Mouse (Mus musculus) CD8-positive naive resting alpha-beta T cell, adult 2 months (primary cell): ENCODE results near the gene Clcnkb.

Experiments used
- DNase-seq, 2 experiments: peaks; one replicate each; pipeline ENCODE4 v3.0.0; 2022; ENCODE audit warnings: low read depth in 2 of 2, low spot score in 2 of 2

Gene Clcnkb

DNA sequence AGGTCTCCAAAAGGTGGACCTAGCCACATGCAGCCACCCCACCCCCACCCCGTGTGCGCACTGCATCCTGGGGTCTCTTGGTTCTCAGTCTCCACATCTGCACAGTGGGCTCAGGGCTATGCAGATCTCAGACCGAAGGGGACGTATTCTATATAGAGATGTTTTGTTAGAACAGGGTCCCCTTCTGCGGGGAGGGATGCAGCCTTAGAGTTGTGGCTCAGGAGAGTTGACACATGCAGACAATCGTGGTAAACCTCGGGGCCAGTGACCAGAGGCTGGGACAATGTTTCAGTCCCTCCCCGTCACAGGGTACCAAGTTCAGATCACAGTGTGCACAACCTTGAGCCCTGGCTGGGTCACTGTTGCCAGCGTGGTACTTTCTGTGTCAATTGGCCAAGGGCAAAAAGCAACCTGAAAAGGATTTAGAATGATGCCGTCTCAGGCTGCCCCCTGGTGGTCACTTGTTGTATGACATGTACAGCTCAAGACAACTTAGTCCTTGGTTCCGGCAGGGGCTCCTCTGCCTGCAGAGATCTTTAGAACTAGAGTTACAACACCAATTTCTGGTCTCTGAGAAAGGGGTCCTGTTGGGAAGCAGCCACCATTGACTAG is 52.8 kb downstream of the Clcnkb start:
- DNase-seq = peak; percentile 56 to 62

DNA sequence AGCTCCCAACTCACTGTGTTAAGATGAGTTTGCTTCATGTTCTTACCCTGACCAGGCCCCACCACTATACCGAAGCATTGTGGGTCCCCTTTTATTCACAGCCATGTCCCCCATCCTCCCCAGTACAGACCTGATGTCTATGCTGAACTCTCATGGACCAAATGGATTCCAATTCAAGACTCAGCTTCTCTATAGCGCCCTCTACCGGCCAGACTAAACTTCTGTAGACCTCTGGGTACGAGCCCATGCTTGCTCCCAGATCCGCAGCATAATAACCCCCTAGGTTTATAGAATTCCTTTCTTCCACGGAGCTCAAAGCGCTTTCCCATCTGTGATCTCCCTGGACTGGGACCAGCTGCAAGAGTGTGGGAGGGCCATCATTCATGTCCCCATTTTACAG is 55.0 kb downstream of the Clcnkb start:
- peak in 1 of 2 experiments; percentile 9 for DNase-seq

DNA sequence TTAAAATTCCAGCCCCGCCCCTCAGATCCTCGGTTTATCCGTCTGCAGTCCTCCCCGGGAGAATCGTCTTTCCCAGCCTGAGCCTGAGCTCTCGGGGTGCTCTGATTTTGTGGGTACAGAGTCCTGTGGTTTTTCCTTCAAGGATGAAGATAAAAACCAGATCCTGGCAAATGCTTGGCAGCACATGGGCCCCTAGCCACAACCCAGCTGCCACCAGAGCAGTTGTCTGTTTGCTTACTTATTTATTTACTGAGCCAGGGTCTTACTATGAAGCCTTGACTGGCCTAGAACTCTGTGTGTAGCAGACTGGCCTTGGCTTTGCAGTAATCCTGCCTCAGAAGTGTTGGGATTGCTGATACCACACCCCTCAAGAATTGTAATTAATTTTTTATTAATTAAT is 56.6 kb downstream of the Clcnkb start:
- DNase-seq = no peak

DNA sequence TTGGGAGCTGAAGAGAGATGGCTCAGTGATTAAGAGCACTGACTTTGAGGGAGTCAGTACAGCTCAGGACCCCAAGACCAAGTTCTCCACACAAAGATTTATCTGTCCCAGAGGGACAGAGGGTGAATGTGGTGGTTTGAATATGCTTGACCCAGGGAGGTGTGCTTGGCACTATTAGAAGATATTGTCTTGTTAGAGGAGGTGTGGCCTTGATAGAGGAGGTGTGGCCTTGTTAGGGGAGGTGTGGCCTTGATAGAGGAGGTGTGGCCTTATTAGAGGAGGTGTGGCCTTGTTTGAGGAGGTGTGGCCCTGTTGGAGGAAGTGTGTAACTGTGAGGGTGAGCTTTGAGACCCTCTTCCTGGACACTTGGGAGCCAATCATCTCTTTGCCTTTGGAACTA is 58.0 kb downstream of the Clcnkb start:
- DNase-seq = no peak
